8 mouse cellular contexts compared by ENCODE assay signal in the genomic region with DNA sequence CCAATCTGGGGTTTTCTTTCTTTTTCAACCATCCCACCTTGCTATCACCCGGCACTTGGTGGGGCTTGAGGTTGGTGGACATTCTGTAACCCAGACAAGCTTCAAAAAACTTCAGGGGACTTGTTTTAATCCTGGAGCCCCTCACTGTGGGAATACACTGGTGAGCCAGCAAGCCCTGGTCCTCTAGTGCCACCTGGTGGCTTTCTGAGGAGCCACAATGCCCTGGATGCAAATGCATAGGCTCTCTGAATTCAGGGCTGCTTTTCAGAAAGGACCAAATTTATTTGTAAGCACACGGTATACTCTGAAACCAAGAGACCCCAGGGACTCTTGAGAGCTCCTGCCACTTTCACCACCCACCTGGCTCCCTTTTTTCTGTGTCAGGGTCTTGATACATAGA. TPM values are rescaled to one million over a fixed set of nuclear protein-coding genes. Genes with fewer than 3 reads are reported as not detected.
DNase-seq lines count a peak whose midpoint lies in the region; ATAC-seq and TF ChIP-seq lines count a peak whose summit lies in the region.

No protein-coding gene starts in this region.

- no peak overlapping the region for H3K27ac ChIP-seq in CH12.LX (ENCODE audit: insufficient read depth, low read depth)
- no peak overlapping the region for H3K27ac ChIP-seq in kidney, embryonic 16.5 days (ENCODE audit: low read length)

- peak; percentile 88 to 93 for TF ChIP-seq CTCF in CH12.LX (conservative IDR thresholded peaks at IDR 0.05 in 1 of 2, IDR thresholded peaks at IDR 0.05 in 1 of 2; ENCODE audit: low read depth in 2 of 2, low read length in 2 of 2)
- TF ChIP-seq CTCF in lung, adult 2 months (IDR thresholded peaks at IDR 0.05; ENCODE audit: insufficient read depth, low read length), result peak; percentile 95

- peaks cover 0 to 8% of the 10 kb centered on the region in 2 experiments; a peak in 2 of 4 replicates for H3K4me1 ChIP-seq in CH12.LX (ENCODE audit: control insufficient read depth in 1 of 2, insufficient read depth in 2 of 2)
- H3K4me1 ChIP-seq in kidney, embryonic 16.5 days (ENCODE audit: insufficient read depth, low read length), result no peaks in the 10 kb centered on the region
- 0 out of 2 replicates have a peak, but pooled peaks cover 3% of the 10 kb centered on the region for H3K4me1 ChIP-seq in lung, adult 2 months (ENCODE audit: control insufficient read depth, insufficient read depth, low read length)

- TF ChIP-seq RAD21 in CH12.LX (IDR thresholded peaks at IDR 0.05; ENCODE audit: low read depth, low read length), result peak; percentile 83

- peaks cover 43 to 73% of the 10 kb centered on the region in 2 experiments for H3K36me3 ChIP-seq in CH12.LX (replicated peaks in 1 of 2; ENCODE audit: control insufficient read depth in 1 of 2, insufficient read depth in 1 of 2, low read length in 1 of 2)
- H3K36me3 ChIP-seq in kidney, embryonic 16.5 days (ENCODE audit: insufficient read depth, low read length), result peaks cover 38% of the 10 kb centered on the region

- peak; percentile 80 for DNase-seq in 3T3-L1 (ENCODE audit: low read depth, low spot score)
- DNase-seq in CH12.LX (ENCODE audit: extremely low read depth), result peak; percentile 63
- peak; percentile 48 for DNase-seq in cerebellum, adult 9-10 months
- DNase-seq in lung, adult 2 months, result peak; percentile 61
- DNase-seq in retina, embryonic 14.5 days (ENCODE audit: low spot score), result peak; percentile 89
- peak; percentile 30 to 38 for DNase-seq in urinary bladder, postnatal 36 days (ENCODE audit: low spot score in 2 of 2)

- TF ChIP-seq EP300 in CH12.LX (IDR thresholded peaks at IDR 0.05; ENCODE audit: low read length), result no peak

- in situ Hi-C loops in CH12.LX (cut with MboI; ENCODE audit: low pct_ligation_motif_present, low pct_unique_long_range_greater_than_20kb, low sequenced_read_pairs), result loop anchor here (25.0 kb wide), 2 partner anchors 220 to 280 kb away; no protein-coding TSS in a partner anchor

- no peak for TF ChIP-seq POLR2A in CH12.LX (IDR thresholded peaks at IDR 0.05; ENCODE audit: low read depth, low read length)
- TF ChIP-seq POLR2A in lung, adult 2 months (IDR thresholded peaks at IDR 0.05; ENCODE audit: borderline replicate concordance, extremely low read depth, low read depth, low read length), result no peak

- H3K4me2 ChIP-seq in CH12.LX (ENCODE audit: insufficient read depth, low read depth, poor library complexity, severe bottlenecking), result no peak overlapping the region
- H3K4me2 ChIP-seq in kidney, embryonic 16.5 days (replicated peaks; ENCODE audit: low read depth, low read length), result no peak overlapping the region

- no peak overlapping the region for H3K9ac ChIP-seq in CH12.LX (ENCODE audit: insufficient read depth, low read depth)
- H3K9ac ChIP-seq in kidney, embryonic 16.5 days (replicated peaks; ENCODE audit: low read length), result no peak overlapping the region

- 14% methylated on average over 2 of the region's 2 CpGs for WGBS in kidney, embryonic 16.5 days
- WGBS in lung, adult 2 months, result 16% methylated on average over 2 of the region's 2 CpGs

- no peak overlapping the region for H3K4me3 ChIP-seq in CH12.LX (replicated peaks in 1 of 3; ENCODE audit: low read depth in 2 of 3, low read length in 2 of 3, poor library complexity in 1 of 3)
- no peak overlapping the region for H3K4me3 ChIP-seq in kidney, embryonic 16.5 days (ENCODE audit: low read length)
- no peak overlapping the region for H3K4me3 ChIP-seq in lung, adult 2 months (replicated peaks; ENCODE audit: extremely low read depth, low read depth, low read length)

- H3K79me2 ChIP-seq in CH12.LX (replicated peaks; ENCODE audit: control insufficient read depth, extremely low read depth, insufficient read depth, poor library complexity, severe bottlenecking), result no peaks in the 10 kb centered on the region

- dilution Hi-C loops in CH12.LX (cut with MboI; ENCODE audit: extremely low pct_ligation_motif_present, extremely low pct_unique_long_range_greater_than_20kb, low sequenced_read_pairs), result no loop called here

- H3K9me3 ChIP-seq in CH12.LX (replicated peaks; ENCODE audit: low read length), result peaks cover 8% of the 10 kb centered on the region
- H3K9me3 ChIP-seq in kidney, embryonic 16.5 days (ENCODE audit: low read length), result peaks cover 4% of the 10 kb centered on the region

- peak; percentile 53 for ATAC-seq in frontal cortex, adult (ENCODE audit: low TSS enrichment)
- peak; percentile 51; the same call in 1 of the 2 replicates for ATAC-seq in kidney, embryonic 16.5 days (ENCODE audit: low FRiP score, low TSS enrichment)

- H3K27me3 ChIP-seq in CH12.LX (replicated peaks), result no peaks in the 10 kb centered on the region
- H3K27me3 ChIP-seq in kidney, embryonic 16.5 days (ENCODE audit: insufficient read depth, low read length), result no peaks in the 10 kb centered on the region

TF ChIP-seq in CH12.LX, 34 proteins besides CTCF, POLR2A, EP300 and RAD21:
- TF ChIP-seq SMC3 (IDR thresholded peaks at IDR 0.05; ENCODE audit: low read depth, low read length) (peak; percentile 82), MAX (IDR thresholded peaks at IDR 0.05; ENCODE audit: low read length) (no peak), ZC3H11A (IDR thresholded peaks at IDR 0.05; ENCODE audit: low read depth, low read length) (peak; percentile 4; the same call in 1 of the 2 replicates), ZKSCAN1 (IDR thresholded peaks at IDR 0.05; ENCODE audit: borderline replicate concordance, low read depth, low read length) (no peak)
TF ChIP-seq in CH12.LX: peak in this region for 2.

RNA-seq across cellular contexts. Expression of a gene that starts 17.2 kb away (rescaled TPM):
- 20.3 and 24.0 TPM in 2 replicates for total RNA-seq in CH12.LX (2012; rRNA removed)
- 13.9 and 14.4 TPM in 2 replicates for total RNA-seq in CH12.LX (2014; rRNA removed)
- polyA plus RNA-seq in CH12.LX (2012; ENCODE audit: insufficient read length, low read depth), result 14.6 and 19.8 TPM in 2 replicates
- polyA plus RNA-seq in kidney, embryonic 16.5 days (2015; fragmentation: Nextera tagmentation; extraction: Ambion mirVana), result 5.1 and 9.7 TPM in 2 replicates
- 8.1 and 9.0 TPM in 2 replicates for polyA plus RNA-seq in lung, adult 2 months (2012; rRNA removed)

RNA-seq across cellular contexts. Expression of a gene that starts 23.3 kb away (rescaled TPM):
- 49.3 and 52.0 TPM in 2 replicates for total RNA-seq in CH12.LX (2012; rRNA removed)
- total RNA-seq in CH12.LX (2014; rRNA removed), result 28.9 and 37.7 TPM in 2 replicates
- polyA plus RNA-seq in CH12.LX (2012; ENCODE audit: insufficient read length, low read depth), result 49.4 and 55.7 TPM in 2 replicates
- 14.1 and 17.7 TPM in 2 replicates for polyA plus RNA-seq in kidney, embryonic 16.5 days (2015; fragmentation: Nextera tagmentation; extraction: Ambion mirVana)
- 31.6 and 43.5 TPM in 2 replicates for polyA plus RNA-seq in lung, adult 2 months (2012; rRNA removed)

RNA-seq across cellular contexts. Expression of a gene that starts 31.3 kb away (rescaled TPM):
- total RNA-seq in CH12.LX (2012; rRNA removed), result not detected in 2 replicates
- total RNA-seq in CH12.LX (2014; rRNA removed), result not detected in 2 replicates
- not detected in 2 replicates for polyA plus RNA-seq in CH12.LX (2012; ENCODE audit: insufficient read length, low read depth)
- polyA plus RNA-seq in kidney, embryonic 16.5 days (2015; fragmentation: Nextera tagmentation; extraction: Ambion mirVana), result 0.12 TPM in 1 of 2 replicates, not detected in the other
- polyA plus RNA-seq in lung, adult 2 months (2012; rRNA removed), result not detected in 2 replicates

Comparison
In these comparisons a context has a peak if more than half of its experiments do, and no peak if none do; other contexts are left out.
1. DNase-seq: peak in every context shown above with its lines; median percentile 89 in retina, embryonic 14.5 days; 80 in 3T3-L1; 63 in CH12.LX; 61 in lung, adult 2 months; 48 in cerebellum, adult 9-10 months; 34 in urinary bladder, postnatal 36 days.